Mouse (Mus musculus) stomach, postnatal 0 days (tissue): ENCODE measurements around the gene Stk39.

Experiments
- CTCF ChIP-seq: IDR thresholded peaks from 2 replicates; pipeline ENCODE4 v1.5.1; 2016; ENCODE audit warnings: antibody characterized with exemption, low read depth, mild to moderate bottlenecking, moderate library complexity
- EP300 ChIP-seq: optimal IDR thresholded peaks from 2 replicates; pipeline ENCODE3; 2016; ENCODE audit warnings: antibody characterized with exemption

DNA sequence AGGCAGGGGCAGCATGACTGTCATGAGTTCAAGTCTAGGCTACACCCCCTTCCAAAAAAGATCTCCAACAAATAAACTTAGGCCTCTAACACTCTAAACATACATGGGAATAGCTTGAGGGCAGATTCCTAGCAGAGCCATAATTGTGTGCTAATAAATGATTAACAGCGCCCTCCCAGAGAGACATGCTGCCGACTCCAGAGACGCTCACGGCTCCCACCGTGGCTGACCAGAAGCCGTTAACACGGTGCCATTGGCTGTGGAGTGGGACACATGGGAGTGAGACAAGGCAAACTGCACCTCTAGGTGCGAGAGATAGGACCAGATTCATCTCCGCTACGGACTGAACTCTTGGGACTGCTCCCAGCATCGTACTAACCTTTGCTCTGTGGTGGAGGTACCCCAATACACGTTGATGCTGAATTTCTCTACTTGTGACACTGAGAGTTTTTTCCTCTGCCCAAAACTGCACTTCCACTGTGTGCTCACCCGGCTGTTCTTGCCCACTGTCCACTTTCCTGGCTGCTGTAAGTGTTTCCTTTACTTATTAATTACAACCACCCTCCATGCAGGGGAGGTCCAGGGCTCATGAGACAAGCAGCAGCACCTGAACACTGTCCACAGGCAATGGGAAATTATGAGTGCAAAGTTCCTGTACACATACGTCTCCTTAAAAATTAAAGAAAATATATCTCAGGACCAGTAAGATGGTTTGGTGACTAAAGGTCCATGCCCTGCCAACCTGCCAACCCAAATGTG is 84.1 kb downstream of the Stk39 start:
- no peak for TF ChIP-seq CTCF
- no peak for TF ChIP-seq EP300
